Mouse (Mus musculus): ENCODE measurements around the gene Samd3. TPM values are rescaled to one million over a fixed set of nuclear protein-coding genes. Genes with fewer than 3 reads are reported as not detected.

Samd3 gene
- total and polyA plus RNA-seq, 3 experiments, result 0.31 TPM; not detected in 2

GRCm38 (mm10) chr10:26226241-26226640, 3.3 kb upstream of the Samd3 start:
- no peak overlapping the region for H3K27ac ChIP-seq
- DNase-seq, result no peak
- no peaks in the 10 kb centered on the region for H3K79me2 ChIP-seq (replicated peaks; ENCODE audit: control insufficient read depth, insufficient read depth, low read length)
- WGBS, result 85% methylated on average over 5 of the region's 5 CpGs
- no peaks in the 10 kb centered on the region for H3K4me1 ChIP-seq (ENCODE audit: control insufficient read depth, insufficient read depth, low read length)
- no peaks in the 10 kb centered on the region for H3K36me3 ChIP-seq (ENCODE audit: control insufficient read depth, insufficient read depth, low read length)
- no peak overlapping the region for H3K4me3 ChIP-seq
- TF ChIP-seq POLR2A (IDR thresholded peaks at IDR 0.05; ENCODE audit: insufficient read depth, low read depth, low read length) (no peak), CTCF (IDR thresholded peaks at IDR 0.05) (no peak), EP300 (IDR thresholded peaks at IDR 0.05; ENCODE audit: insufficient read depth, low read depth, low read length) (no peak)
- no peaks in the 10 kb centered on the region for H3K27me3 ChIP-seq (ENCODE audit: control insufficient read depth, insufficient read depth, low read length)
- H3K9ac ChIP-seq (ENCODE audit: low read depth, low read length), result no peak overlapping the region
- intact Hi-C loops (cut with DNase I), result no loop called here

- no peak overlapping the region for H3K4me3 ChIP-seq
- no peak overlapping the region for H3K9ac ChIP-seq (ENCODE audit: low read depth, low read length)
- TF ChIP-seq CTCF (IDR thresholded peaks at IDR 0.05) (no peak), EP300 (IDR thresholded peaks at IDR 0.05; ENCODE audit: insufficient read depth, low read depth, low read length) (no peak), POLR2A (IDR thresholded peaks at IDR 0.05; ENCODE audit: insufficient read depth, low read depth, low read length) (no peak)
- no peaks in the 10 kb centered on the region for H3K4me1 ChIP-seq (ENCODE audit: control insufficient read depth, insufficient read depth, low read length)
- WGBS, result 59% methylated on average over 2 of the region's 2 CpGs
- H3K36me3 ChIP-seq (ENCODE audit: control insufficient read depth, insufficient read depth, low read length), result no peaks in the 10 kb centered on the region
- intact Hi-C loops (cut with DNase I), result no loop called here
- no peak for DNase-seq
- no peaks in the 10 kb centered on the region for H3K27me3 ChIP-seq (ENCODE audit: control insufficient read depth, insufficient read depth, low read length)
- no peaks in the 10 kb centered on the region for H3K79me2 ChIP-seq (replicated peaks; ENCODE audit: control insufficient read depth, insufficient read depth, low read length)
- no peak overlapping the region for H3K27ac ChIP-seq
These were observed 2.8 kb upstream of the Samd3 start for GRCm38 (mm10) chr10:26226734-26227133.

GRCm38 (mm10) chr10:26228187-26228586, 1.3 kb upstream of the Samd3 start:
- no peaks in the 10 kb centered on the region for H3K4me1 ChIP-seq (ENCODE audit: control insufficient read depth, insufficient read depth, low read length)
- H3K4me3 ChIP-seq, result no peak overlapping the region
- no peak overlapping the region for H3K27ac ChIP-seq
- no peak for DNase-seq
- H3K79me2 ChIP-seq (replicated peaks; ENCODE audit: control insufficient read depth, insufficient read depth, low read length), result no peaks in the 10 kb centered on the region
- intact Hi-C loops (cut with DNase I), result no loop called here
- TF ChIP-seq CTCF (IDR thresholded peaks at IDR 0.05) (no peak), POLR2A (IDR thresholded peaks at IDR 0.05; ENCODE audit: insufficient read depth, low read depth, low read length) (no peak), EP300 (IDR thresholded peaks at IDR 0.05; ENCODE audit: insufficient read depth, low read depth, low read length) (no peak)
- no peaks in the 10 kb centered on the region for H3K27me3 ChIP-seq (ENCODE audit: control insufficient read depth, insufficient read depth, low read length)
- no peak overlapping the region for H3K9ac ChIP-seq (ENCODE audit: low read depth, low read length)
- no peaks in the 10 kb centered on the region for H3K36me3 ChIP-seq (ENCODE audit: control insufficient read depth, insufficient read depth, low read length)

- no peaks in the 10 kb centered on the region for H3K4me1 ChIP-seq (ENCODE audit: control insufficient read depth, insufficient read depth, low read length)
- TF ChIP-seq EP300 (IDR thresholded peaks at IDR 0.05; ENCODE audit: insufficient read depth, low read depth, low read length) (no peak), CTCF (IDR thresholded peaks at IDR 0.05) (no peak), POLR2A (IDR thresholded peaks at IDR 0.05; ENCODE audit: insufficient read depth, low read depth, low read length) (no peak)
- H3K4me3 ChIP-seq, result no peak overlapping the region
- H3K9ac ChIP-seq (ENCODE audit: low read depth, low read length), result no peak overlapping the region
- no peaks in the 10 kb centered on the region for H3K79me2 ChIP-seq (replicated peaks; ENCODE audit: control insufficient read depth, insufficient read depth, low read length)
- H3K27ac ChIP-seq, result no peak overlapping the region
- WGBS, result 79% methylated on average over 3 of the region's 3 CpGs
- H3K27me3 ChIP-seq (ENCODE audit: control insufficient read depth, insufficient read depth, low read length), result no peaks in the 10 kb centered on the region
- H3K36me3 ChIP-seq (ENCODE audit: control insufficient read depth, insufficient read depth, low read length), result no peaks in the 10 kb centered on the region
- DNase-seq, result no peak
- intact Hi-C loops (cut with DNase I), result no loop called here
These were observed 2.7 kb downstream of the Samd3 start for GRCm38 (mm10) chr10:26232071-26232653.

- Histone ChIP-seq H3K36me3 (ENCODE audit: control insufficient read depth, insufficient read depth, low read length) (no peaks in the 10 kb centered on the region), H3K27ac (no peak overlapping the region), H3K27me3 (ENCODE audit: control insufficient read depth, insufficient read depth, low read length) (no peaks in the 10 kb centered on the region), H3K4me3 (no peak overlapping the region), H3K4me1 (ENCODE audit: control insufficient read depth, insufficient read depth, low read length) (no peaks in the 10 kb centered on the region), H3K79me2 (replicated peaks; ENCODE audit: control insufficient read depth, insufficient read depth, low read length) (no peaks in the 10 kb centered on the region), H3K9ac (ENCODE audit: low read depth, low read length) (no peak overlapping the region)
- DNase-seq, result no peak
- intact Hi-C loops (cut with DNase I), result no loop called here
- TF ChIP-seq EP300 (IDR thresholded peaks at IDR 0.05; ENCODE audit: insufficient read depth, low read depth, low read length) (no peak), POLR2A (IDR thresholded peaks at IDR 0.05; ENCODE audit: insufficient read depth, low read depth, low read length) (no peak), CTCF (IDR thresholded peaks at IDR 0.05) (no peak)
- 37% methylated on average over 4 of the region's 4 CpGs for WGBS
These were observed 9.1 kb downstream of the Samd3 start for GRCm38 (mm10) chr10:26238559-26238958.

- Histone ChIP-seq H3K79me2 (replicated peaks; ENCODE audit: control insufficient read depth, insufficient read depth, low read length) (no peaks in the 10 kb centered on the region), H3K9ac (ENCODE audit: low read depth, low read length) (no peak overlapping the region), H3K4me3 (no peak overlapping the region), H3K27me3 (ENCODE audit: control insufficient read depth, insufficient read depth, low read length) (no peaks in the 10 kb centered on the region), H3K27ac (no peak overlapping the region), H3K36me3 (ENCODE audit: control insufficient read depth, insufficient read depth, low read length) (no peaks in the 10 kb centered on the region), H3K4me1 (ENCODE audit: control insufficient read depth, insufficient read depth, low read length) (no peaks in the 10 kb centered on the region)
- no peak for DNase-seq
- WGBS, result 62% methylated on average over 1 of the region's 1 CpGs
- intact Hi-C loops (cut with DNase I), result no loop called here
- TF ChIP-seq CTCF (IDR thresholded peaks at IDR 0.05) (no peak), EP300 (IDR thresholded peaks at IDR 0.05; ENCODE audit: insufficient read depth, low read depth, low read length) (no peak)
These were observed 9.6 kb downstream of the Samd3 start for GRCm38 (mm10) chr10:26239090-26239489.

All from heart, adult 2 months (tissue).